Mouse (Mus musculus) activated CD4-positive, CD25-positive, alpha-beta regulatory T cell, adult 4 months (primary cell): ENCODE results near the gene Rhbg. TPM values are rescaled to one million over a fixed set of nuclear protein-coding genes. Genes with fewer than 3 reads are reported as not detected.
A peak's percentile ranks its signal among the peaks of the same experiment; 100 is the strongest.
"Not testable (repeated sequence)": the region's sequence is repeated elsewhere in the genome, so short reads cannot be mapped to it uniquely, and the experiment has no call there.

Experiments
- ATAC-seq: one replicate; pipeline ENCODE4 v1.8.0; 2017
- polyA plus RNA-seq, 2 experiments: library from polyadenylated mRNA; unstranded; fragments of 100-300 nt; shearing (Covaris generic); gene quantifications; one replicate each; pipeline ENCODE4 v1.2.1; 2017

Rhbg gene
- not detected for polyA plus RNA-seq

GRCm38 (mm10) chr3:88254268-88254926 lies at the start of gene Rhbg:
Gene Rhbg (minus strand): TSS chr3:88254709.
- ATAC-seq: no peak

GRCm38 (mm10) chr3:88299172-88299571 lies 44.7 kb upstream of the Rhbg start:
- no peak for ATAC-seq

- ATAC-seq: peak; percentile 41
Measured at GRCm38 (mm10) chr3:88297321-88297851, 42.9 kb upstream of the Rhbg start.

DNA sequence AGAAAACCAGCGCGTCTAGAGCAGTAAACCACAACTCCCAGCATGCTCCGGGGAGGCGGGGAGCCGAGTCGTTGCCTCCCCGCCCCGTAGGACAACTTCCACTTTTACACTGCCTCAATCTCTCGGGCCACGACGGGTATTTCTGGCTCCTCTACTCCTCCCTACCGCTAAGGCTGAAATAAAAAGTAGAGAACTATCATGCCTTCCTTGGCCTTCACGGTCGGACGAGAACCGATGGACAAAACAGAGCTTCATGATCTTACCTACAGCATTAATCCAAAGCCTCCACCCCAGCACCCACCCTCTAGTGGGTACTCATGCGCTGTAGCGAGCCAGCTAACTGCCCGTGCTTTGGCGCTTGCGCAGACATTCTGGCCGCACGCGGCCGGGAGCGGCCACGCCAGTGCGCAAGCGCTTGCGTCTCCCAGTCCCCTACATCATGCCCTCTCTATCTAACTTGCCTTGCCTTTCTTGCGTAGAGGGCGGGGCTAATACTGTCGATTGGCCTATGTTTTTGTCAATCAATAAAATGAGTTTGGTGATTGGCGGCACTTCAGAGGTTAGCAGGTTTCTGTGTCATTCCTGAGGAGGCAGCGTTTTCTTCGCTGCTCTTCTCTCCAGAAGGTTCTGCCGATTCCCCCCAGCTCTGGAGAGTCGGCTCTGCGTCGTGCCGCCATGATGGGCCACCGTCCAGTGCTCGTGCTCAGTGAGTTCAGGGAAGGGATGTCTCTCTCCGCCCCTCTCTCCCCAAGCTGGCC lies 42.2 kb upstream of the Rhbg start, which contains the start of the genes Tsacc and Cct3:
Tsacc (minus strand) TSS at position 439 of the 758 bp plus-strand sequence.
Cct3 (plus strand) TSS at position 556 of the 758 bp plus-strand sequence.
- peak; percentile 93 for ATAC-seq

GRCm38 (mm10) chr3:88296110-88296560 lies 41.6 kb upstream of the Rhbg start:
- no peak for ATAC-seq

DNA sequence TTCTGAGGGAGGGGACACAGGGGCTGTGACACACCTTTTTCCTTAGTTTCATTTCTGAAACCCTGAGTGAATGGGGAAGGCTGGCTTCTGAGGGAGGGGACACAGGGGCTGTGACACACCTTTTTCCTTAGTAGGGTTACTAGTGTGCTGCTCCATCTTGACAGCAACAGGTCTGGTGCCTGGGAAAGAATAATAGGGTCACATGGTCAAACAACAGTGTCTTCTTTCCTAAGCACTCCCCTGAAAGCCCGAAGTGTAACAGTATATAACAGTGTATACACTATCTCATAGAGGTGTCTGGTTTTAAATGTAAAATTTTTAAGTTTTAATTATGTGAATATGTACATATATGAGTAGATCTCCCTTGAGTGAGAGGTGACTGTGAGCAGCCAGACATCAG lies 40.8 kb upstream of the Rhbg start:
- ATAC-seq: not testable (repeated sequence)

DNA sequence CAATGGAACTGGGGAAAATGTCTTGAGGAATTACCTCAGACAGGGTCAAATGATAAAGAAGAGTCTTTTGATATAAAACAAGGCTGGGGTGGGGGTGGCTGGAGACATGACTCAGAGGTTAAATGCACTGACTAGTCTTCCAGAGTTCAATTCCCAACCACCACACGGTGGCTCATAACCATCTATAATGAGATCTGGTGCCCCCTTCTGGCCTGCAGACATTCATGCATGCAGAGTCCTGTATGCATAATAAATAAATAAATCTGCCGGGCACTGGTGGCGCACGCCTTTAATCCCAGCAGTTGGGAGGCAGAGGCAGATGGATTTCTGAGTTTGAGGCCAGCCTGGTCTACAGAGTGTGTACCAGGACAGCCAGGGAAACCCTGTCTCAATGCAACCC lies 37.5 kb upstream of the Rhbg start:
- no peak for ATAC-seq

- not testable (repeated sequence) for ATAC-seq
Measured at GRCm38 (mm10) chr3:88288133-88288713, 33.7 kb upstream of the Rhbg start.

DNA sequence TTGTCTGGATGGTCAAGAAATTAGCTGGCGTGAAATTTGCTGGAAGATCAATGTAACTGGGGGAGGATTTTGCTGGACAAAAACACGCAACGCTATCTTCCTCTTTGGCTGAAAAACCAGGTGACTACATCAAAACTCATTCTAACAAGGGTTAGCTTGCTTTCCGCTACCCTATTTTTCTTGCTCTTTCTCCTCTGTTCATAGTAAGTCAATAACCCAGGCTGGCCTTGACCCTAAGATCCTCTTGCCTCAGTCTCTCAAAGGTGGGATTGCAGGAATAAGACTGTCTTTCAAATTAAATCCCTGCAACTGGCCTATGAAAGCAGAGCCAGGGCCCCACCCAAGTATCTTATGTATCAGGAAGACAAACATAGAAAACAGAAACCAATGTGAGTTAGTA lies 32.6 kb upstream of the Rhbg start, which contains the start of gene Gm38392:
Gm38392 (minus strand) TSS at position 101 of the 400 bp plus-strand sequence.
- no peak for ATAC-seq

DNA sequence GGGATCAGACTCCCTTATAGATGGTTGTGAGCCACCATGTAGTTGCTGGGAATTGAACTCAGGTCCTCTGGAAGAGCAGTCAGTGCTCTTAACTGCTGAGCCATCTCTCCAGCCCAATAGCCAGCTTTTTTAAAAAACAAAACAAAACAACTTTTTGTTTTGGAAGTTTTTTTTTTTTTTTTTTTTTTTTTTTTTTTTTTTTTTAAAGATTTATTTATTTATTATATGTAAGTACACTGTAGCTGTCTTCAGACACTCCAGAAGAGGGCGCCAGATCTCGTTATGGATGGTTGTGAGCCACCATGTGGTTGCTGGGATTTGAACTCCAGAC lies 31.0 kb upstream of the Rhbg start:
- ATAC-seq: not testable (repeated sequence)

- ATAC-seq: not testable (repeated sequence)
Measured at GRCm38 (mm10) chr3:88284815-88285564, 30.5 kb upstream of the Rhbg start.

DNA sequence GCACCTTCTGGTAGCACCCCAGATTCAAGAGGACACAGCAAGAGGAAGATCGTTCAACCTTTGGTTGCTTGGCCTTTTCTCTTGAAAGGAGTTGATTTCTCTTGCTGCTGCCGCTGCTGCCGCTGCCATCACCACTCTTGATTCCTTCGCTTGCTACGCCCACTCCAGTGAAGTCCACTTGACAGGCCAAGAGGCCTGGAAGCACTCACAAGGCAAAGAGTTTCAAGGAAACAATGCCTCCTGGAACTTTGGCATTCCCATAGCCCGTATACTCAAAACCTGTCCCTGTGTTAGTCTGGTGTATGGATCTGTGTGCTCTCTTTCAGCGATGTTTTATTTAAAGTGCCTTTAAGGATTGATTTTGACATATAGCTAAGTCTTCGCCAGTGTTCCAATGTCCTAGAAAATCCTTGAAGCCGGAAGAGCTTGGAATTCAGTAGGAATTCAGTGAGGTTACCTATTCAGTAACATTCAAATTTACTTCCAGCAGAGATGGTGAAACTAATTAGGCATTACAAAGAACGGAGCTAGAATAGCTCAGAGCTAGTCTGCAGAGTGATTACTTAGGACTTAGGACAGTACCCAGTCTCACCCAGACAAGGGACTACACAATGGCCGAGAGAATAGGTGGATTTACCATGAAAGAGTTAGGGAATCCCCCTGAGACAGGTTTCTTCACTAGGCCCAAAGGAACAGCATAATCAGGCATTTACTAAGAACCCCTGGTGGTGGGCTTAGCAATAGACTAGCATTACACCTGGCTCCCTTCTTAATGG lies 26.8 kb upstream of the Rhbg start:
- ATAC-seq: not testable (repeated sequence)

DNA sequence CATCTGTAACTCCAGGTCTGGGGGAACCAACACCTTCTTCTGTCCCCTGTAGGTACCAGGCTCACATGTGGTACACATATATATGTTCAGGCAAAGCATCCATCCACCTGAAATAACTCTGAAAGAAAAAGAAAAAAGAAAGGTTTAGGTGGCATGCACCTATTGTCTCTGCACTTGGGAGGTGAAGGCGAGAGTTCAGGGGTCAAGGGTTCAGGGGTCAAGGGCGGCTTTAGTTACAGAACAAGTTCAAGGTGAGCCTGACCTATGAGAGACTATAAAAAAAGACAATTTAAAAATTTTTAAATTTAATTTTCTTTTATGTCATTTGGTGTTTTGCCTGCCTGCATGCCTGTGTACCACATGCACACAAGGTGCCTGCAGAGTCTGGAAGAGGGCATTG lies 25.5 kb upstream of the Rhbg start:
- ATAC-seq: no peak

DNA sequence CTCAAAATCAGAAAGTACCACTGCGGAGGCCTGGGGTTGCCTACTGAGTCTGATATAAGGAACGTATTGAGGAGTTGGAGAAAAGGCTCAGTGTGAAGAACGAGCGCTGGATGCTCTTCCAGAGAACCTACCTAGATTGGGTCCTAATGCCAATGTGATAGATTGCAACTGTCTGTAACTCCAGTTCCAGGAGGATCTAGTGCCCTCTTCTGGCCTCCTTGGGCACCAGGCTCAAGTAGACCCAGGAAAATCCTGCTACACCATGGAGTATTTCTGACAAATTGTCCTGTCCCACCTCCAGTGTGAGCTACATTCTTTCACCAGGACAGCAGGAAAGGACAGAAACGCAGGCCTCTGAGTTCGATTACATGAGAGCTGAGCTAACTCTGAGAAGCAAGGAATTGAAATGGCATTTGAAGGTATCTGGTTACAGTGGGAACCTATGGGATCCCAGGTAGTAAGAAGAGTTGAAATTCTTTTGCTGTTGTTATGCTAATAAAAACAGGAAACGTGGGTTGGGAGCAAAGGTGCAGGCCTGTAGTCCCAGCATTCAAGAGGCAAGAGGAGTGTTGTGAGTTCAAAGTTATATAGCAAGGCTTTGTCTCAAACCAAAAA lies 22.1 kb upstream of the Rhbg start:
- no peak for ATAC-seq

DNA sequence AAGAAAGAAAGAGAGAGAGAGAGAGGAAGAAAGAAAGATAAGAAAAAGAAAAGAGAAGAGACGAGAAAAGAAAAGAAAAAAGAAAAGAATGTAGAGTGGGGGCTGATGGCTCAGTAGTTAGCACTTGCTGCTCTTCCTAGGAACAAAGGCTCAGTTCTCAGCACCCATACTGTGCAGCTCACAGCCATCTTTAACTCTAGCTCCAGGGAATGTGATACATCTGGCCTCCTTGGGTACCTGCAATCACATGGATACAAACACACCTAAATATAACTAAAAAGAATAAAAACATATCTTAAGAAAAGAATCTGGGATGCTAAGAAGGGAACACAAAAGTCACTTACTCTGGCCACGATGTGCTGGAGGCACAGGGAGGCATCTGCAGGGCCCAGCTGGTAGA lies 21.6 kb upstream of the Rhbg start:
- no peak for ATAC-seq

GRCm38 (mm10) chr3:88274002-88274401 lies 19.5 kb upstream of the Rhbg start:
- no peak for ATAC-seq

DNA sequence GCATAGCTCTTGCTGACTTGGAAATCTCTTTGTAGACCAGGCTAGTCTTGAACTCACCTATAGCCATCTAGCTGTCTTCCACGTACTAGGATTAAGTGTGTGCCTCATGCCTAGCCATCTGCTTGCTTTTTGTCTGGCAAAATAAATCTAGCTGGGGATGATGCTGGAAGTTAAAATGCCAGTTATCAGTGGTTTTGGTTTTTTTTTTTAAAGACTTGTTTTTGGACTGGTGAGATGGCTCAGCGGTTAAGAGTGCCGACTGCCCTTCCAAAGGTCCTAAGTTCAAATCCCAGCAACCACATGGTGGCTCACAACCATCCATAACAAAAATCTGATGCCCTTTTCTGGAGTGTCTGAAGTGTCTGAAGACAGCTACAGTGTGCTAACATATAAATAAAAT lies 17.4 kb upstream of the Rhbg start:
- no peak for ATAC-seq

DNA sequence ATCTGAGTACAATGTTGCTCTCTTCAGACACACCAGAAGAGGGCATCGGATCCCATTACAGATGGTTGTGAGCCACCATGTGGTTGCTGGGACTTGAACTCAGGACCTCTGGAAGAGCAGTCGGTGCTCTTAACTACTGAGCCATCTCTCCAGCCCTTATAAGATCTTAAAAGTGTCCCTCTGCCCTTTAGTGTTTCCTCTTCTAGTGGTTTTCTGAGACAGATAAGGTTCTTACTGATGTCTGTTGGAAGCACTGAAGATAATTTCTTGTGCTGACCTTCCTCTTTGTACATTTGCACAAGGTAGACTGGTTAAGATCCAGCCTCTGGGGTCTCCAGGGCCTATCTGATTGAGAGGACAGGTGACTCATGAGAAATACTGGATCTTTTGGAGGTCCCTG lies 16.8 kb upstream of the Rhbg start:
- not testable (repeated sequence) for ATAC-seq

GRCm38 (mm10) chr3:88268991-88269390 lies 14.5 kb upstream of the Rhbg start:
- no peak for ATAC-seq

DNA sequence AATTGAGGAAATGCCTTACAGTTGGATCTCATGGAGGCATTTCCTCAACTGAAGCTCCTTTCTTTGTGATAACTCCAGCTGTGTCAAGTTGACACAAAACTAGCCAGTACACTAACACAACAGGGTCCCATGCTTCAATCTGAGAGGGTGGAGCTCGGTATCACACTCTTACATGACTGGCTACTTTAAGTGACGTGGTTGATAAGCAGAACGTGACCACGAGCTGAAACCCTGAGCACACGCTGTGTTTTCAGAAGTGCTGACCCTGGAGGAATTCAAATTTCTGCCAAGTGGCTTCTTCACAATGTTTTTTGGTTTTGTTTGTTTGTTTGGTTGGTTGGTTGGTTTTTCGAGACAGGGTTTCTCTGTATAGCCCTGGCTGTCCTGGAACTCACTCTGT lies 13.5 kb upstream of the Rhbg start:
- ATAC-seq: not testable (repeated sequence)

DNA sequence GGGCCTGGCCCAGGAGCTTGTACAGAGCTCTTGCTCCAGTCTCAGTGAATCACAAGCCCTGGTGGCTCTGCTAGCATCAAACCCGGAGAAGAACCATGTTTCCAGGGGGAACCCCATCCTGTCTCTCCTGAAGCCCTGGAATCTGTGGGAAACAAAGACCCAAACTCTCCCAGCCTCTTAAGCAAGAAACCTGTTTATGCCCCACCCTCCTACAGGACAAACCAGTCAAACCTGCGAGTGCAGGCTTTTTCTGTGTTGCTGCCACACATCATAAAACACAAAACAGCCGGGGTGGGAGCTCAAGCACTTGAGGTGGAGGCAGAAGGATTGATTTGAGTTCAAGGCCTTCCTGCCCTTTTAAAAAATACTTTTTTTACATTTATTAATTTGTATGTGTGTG lies 7.8 kb upstream of the Rhbg start:
- ATAC-seq: no peak
